Mouse (Mus musculus): Measurements from ENCODE around the gene Gbp2. TPM values are rescaled to one million over a fixed set of nuclear protein-coding genes. Genes with fewer than 3 reads are reported as not detected.
"Not testable (repeated sequence)": the region's sequence is repeated elsewhere in the genome, so short reads cannot be mapped to it uniquely, and the experiment has no call there.

The Gbp2 gene
- total and polyA plus RNA-seq, 3 experiments = 0.03 to 0.04 TPM; not detected in 1

DNA sequence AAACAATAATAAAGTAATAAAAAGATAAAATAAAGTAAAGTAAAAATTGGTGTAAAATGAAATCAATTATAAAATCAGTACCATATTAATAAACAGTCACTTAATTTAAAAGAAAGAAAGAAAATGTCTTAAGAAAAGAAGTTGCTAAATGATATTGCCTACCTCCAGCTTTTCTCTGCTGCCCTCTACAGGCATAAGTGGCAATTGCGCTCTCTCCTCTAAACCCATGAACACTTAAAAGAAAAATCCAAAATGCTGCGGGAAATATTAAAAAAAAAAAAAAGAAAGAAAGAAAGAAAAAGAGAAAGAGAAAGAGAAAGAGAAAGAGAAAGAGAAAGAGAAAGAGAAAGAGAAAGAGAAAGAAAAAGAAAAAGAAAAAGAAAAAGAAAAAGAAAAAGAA is 25.5 kb downstream of the Gbp2 start:
- not testable (repeated sequence) for H3K27ac ChIP-seq (ENCODE audit: control insufficient read depth, low read depth, low read length); H3K9ac ChIP-seq (ENCODE audit: control insufficient read depth, low read depth, low read length, poor library complexity, severe bottlenecking); H3K36me3 ChIP-seq (ENCODE audit: control insufficient read depth in 1 of 2, insufficient read depth in 2 of 2, low read length in 2 of 2); H3K27me3 ChIP-seq (ENCODE audit: control insufficient read depth in 1 of 2, insufficient read depth in 2 of 2, low read length in 2 of 2); H3K9me3 ChIP-seq (replicated peaks; ENCODE audit: insufficient read depth, low read length); H3K4me1 ChIP-seq (ENCODE audit: control insufficient read depth in 1 of 2, insufficient read depth in 2 of 2, low read length in 2 of 2); H3K4me3 ChIP-seq (ENCODE audit: control insufficient read depth in 1 of 2, insufficient read depth in 1 of 2, low read depth in 2 of 2, low read length in 2 of 2); H3K79me2 ChIP-seq (ENCODE audit: control insufficient read depth, insufficient read depth, low read length, poor library complexity)
- peak; percentile 80 for DNase-seq (ENCODE audit: low read depth, low spot score)
- TF ChIP-seq ZNF384 (IDR thresholded peaks at IDR 0.05; ENCODE audit: low read depth, low read length) (peak; percentile 60; the same call in 1 of the 2 replicates), SMC3 (IDR thresholded peaks at IDR 0.05; ENCODE audit: low read depth, low read length) (peak; percentile 57), RAD21 (IDR thresholded peaks at IDR 0.05; ENCODE audit: low read depth, low read length) (peak; percentile 62), ZC3H11A (IDR thresholded peaks at IDR 0.05; ENCODE audit: low read depth, low read length) (peak; percentile 34), CTCF (IDR thresholded peaks at IDR 0.05 in 2 of 3, conservative IDR thresholded peaks at IDR 0.05 in 1 of 3; ENCODE audit: control insufficient read depth in 1 of 3, insufficient read depth in 1 of 3, low read depth in 2 of 3, low read length in 3 of 3, poor library complexity in 1 of 3, severe bottlenecking in 1 of 3) (peak; percentile 52 to 73 (median 59))

- not testable (repeated sequence) for H3K9me3 ChIP-seq (replicated peaks; ENCODE audit: insufficient read depth, low read length); H3K27ac ChIP-seq (ENCODE audit: control insufficient read depth, low read depth, low read length); DNase-seq (ENCODE audit: low read depth, low spot score); H3K36me3 ChIP-seq (ENCODE audit: control insufficient read depth in 1 of 2, insufficient read depth in 2 of 2, low read length in 2 of 2); H3K4me3 ChIP-seq (ENCODE audit: control insufficient read depth in 1 of 2, insufficient read depth in 1 of 2, low read depth in 2 of 2, low read length in 2 of 2); H3K79me2 ChIP-seq (ENCODE audit: control insufficient read depth, insufficient read depth, low read length, poor library complexity); H3K27me3 ChIP-seq (ENCODE audit: control insufficient read depth in 1 of 2, insufficient read depth in 2 of 2, low read length in 2 of 2); H3K9ac ChIP-seq (ENCODE audit: control insufficient read depth, low read depth, low read length, poor library complexity, severe bottlenecking); H3K4me1 ChIP-seq (ENCODE audit: control insufficient read depth in 1 of 2, insufficient read depth in 2 of 2, low read length in 2 of 2)
Measured at GRCm38 (mm10) chr3:142647836-142648235, 27.4 kb downstream of the Gbp2 start.

DNA sequence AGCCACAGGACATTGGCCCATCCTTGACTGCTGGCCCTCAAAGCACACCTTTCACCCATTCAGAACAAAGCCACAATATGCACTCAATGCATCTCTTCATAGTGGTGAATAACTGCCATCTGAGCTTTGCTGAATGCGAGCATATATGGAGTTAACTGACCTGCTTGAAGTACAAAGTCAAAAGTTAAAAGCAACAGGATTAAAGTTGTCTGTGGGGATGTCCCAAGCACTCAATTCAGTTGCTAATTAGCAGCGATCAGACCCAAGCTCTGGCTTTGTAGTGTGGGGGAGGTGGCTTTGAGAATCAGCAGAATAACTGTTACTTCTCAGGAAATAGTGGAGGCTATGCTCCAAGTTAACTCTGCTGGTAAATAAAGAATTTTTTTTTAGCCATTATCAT is 29.8 kb downstream of the Gbp2 start:
- Histone ChIP-seq H3K27me3 (ENCODE audit: control insufficient read depth in 1 of 2, insufficient read depth in 2 of 2, low read length in 2 of 2) (no peaks in the 10 kb centered on the region; a peak in 1 of 4 replicates), H3K9ac (ENCODE audit: control insufficient read depth, low read depth, low read length, poor library complexity, severe bottlenecking) (no peak overlapping the region), H3K79me2 (ENCODE audit: control insufficient read depth, insufficient read depth, low read length, poor library complexity) (no peaks in the 10 kb centered on the region), H3K36me3 (ENCODE audit: control insufficient read depth in 1 of 2, insufficient read depth in 2 of 2, low read length in 2 of 2) (no peaks in the 10 kb centered on the region), H3K9me3 (replicated peaks; ENCODE audit: insufficient read depth, low read length) (no peaks in the 10 kb centered on the region), H3K4me1 (ENCODE audit: control insufficient read depth in 1 of 2, insufficient read depth in 2 of 2, low read length in 2 of 2) (no peaks in the 10 kb centered on the region), H3K27ac (ENCODE audit: control insufficient read depth, low read depth, low read length) (no peak overlapping the region), H3K4me3 (ENCODE audit: control insufficient read depth in 1 of 2, insufficient read depth in 1 of 2, low read depth in 2 of 2, low read length in 2 of 2) (no peak overlapping the region)
- DNase-seq (ENCODE audit: low read depth, low spot score) = no peak
- TF ChIP-seq UBTF (IDR thresholded peaks at IDR 0.05; ENCODE audit: borderline replicate concordance, insufficient read depth, low read depth, low read length) = no peak
- no peak for TF ChIP-seq KAT2A (conservative IDR thresholded peaks at IDR 0.05; ENCODE audit: low read depth, low read length)
- no peak for TF ChIP-seq TAL1 (IDR thresholded peaks at IDR 0.05; ENCODE audit: low read length)
- no peak for TF ChIP-seq MAFK (IDR thresholded peaks at IDR 0.05; ENCODE audit: borderline replicate concordance, low read depth, low read length)
- no peak for TF ChIP-seq ZNF384 (IDR thresholded peaks at IDR 0.05; ENCODE audit: low read depth, low read length)
- TF ChIP-seq MXI1 (IDR thresholded peaks at IDR 0.05; ENCODE audit: low read depth, low read length) = no peak
- no peak for TF ChIP-seq USF2 (IDR thresholded peaks at IDR 0.05; ENCODE audit: borderline replicate concordance in 1 of 2, insufficient read depth in 1 of 2, low read depth in 1 of 2, low read length in 2 of 2)
- no peak for TF ChIP-seq GATA1 (IDR thresholded peaks at IDR 0.05; ENCODE audit: low read depth, low read length)
- TF ChIP-seq MYB (IDR thresholded peaks at IDR 0.05; ENCODE audit: low read depth, low read length) = no peak
- TF ChIP-seq JUND (IDR thresholded peaks at IDR 0.05; ENCODE audit: low read depth, low read length) = no peak
- TF ChIP-seq ETS1 (IDR thresholded peaks at IDR 0.05; ENCODE audit: low read depth, low read length) = no peak
- no peak for TF ChIP-seq CTCF (IDR thresholded peaks at IDR 0.05 in 2 of 3, conservative IDR thresholded peaks at IDR 0.05 in 1 of 3; ENCODE audit: control insufficient read depth in 1 of 3, insufficient read depth in 1 of 3, low read depth in 2 of 3, low read length in 3 of 3, poor library complexity in 1 of 3, severe bottlenecking in 1 of 3)
- TF ChIP-seq POLR2AphosphoS2 (IDR thresholded peaks at IDR 0.05; ENCODE audit: low read length) = no peak
- no peak for TF ChIP-seq BHLHE40 (IDR thresholded peaks at IDR 0.05; ENCODE audit: borderline replicate concordance, low read depth, low read length)
- no peak for TF ChIP-seq SMC3 (IDR thresholded peaks at IDR 0.05; ENCODE audit: low read depth, low read length)
- no peak for TF ChIP-seq CHD1 (IDR thresholded peaks at IDR 0.05; ENCODE audit: low read depth, low read length)
